Mouse (Mus musculus) layer of hippocampus, adult 9-11 months (tissue): Measurements from ENCODE around the gene Pik3r5.

Experiments used
- DNase-seq: peaks from one replicate; pipeline ENCODE4 v3.0.0; 2022

Pik3r5 gene

GRCm38 (mm10) chr11:68486093-68486492 is 54.2 kb downstream of the Pik3r5 start:
- no peak for DNase-seq

GRCm38 (mm10) chr11:68487720-68488119 is 55.8 kb downstream of the Pik3r5 start:
- DNase-seq = no peak

- no peak for DNase-seq
Observed at GRCm38 (mm10) chr11:68488256-68488824, 56.4 kb downstream of the Pik3r5 start.

- DNase-seq = no peak
Observed at GRCm38 (mm10) chr11:68489236-68489635, 57.3 kb downstream of the Pik3r5 start.

GRCm38 (mm10) chr11:68492592-68492991 is 60.7 kb downstream of the Pik3r5 start:
- no peak for DNase-seq

- no peak for DNase-seq
Observed at GRCm38 (mm10) chr11:68493760-68494159, 61.8 kb downstream of the Pik3r5 start.

GRCm38 (mm10) chr11:68497081-68497480 is 65.2 kb downstream of the Pik3r5 start:
- no peak for DNase-seq

GRCm38 (mm10) chr11:68498517-68498916 is 66.6 kb downstream of the Pik3r5 start:
- no peak for DNase-seq

- no peak for DNase-seq
Observed at GRCm38 (mm10) chr11:68498999-68499699, 67.2 kb downstream of the Pik3r5 start.

GRCm38 (mm10) chr11:68500949-68501350 is 69.0 kb downstream of the Pik3r5 start:
- DNase-seq = no peak

GRCm38 (mm10) chr11:68502408-68502807 is 70.5 kb downstream of the Pik3r5 start:
- DNase-seq = no peak

- DNase-seq = no peak
Observed at GRCm38 (mm10) chr11:68502902-68503629, 71.1 kb downstream of the Pik3r5 start, which contains the start of gene Pik3r6. Gene Pik3r6, plus strand, starts transcription at chr11:68503019.

GRCm38 (mm10) chr11:68504913-68505312 is 73.0 kb downstream of the Pik3r5 start:
- DNase-seq = no peak

- DNase-seq = no peak
Observed at GRCm38 (mm10) chr11:68507246-68507645, 75.3 kb downstream of the Pik3r5 start.

- no peak for DNase-seq
Observed at GRCm38 (mm10) chr11:68508619-68509018, 76.7 kb downstream of the Pik3r5 start.

GRCm38 (mm10) chr11:68509194-68509593 is 77.3 kb downstream of the Pik3r5 start:
- DNase-seq = no peak

- no peak for DNase-seq
Observed at GRCm38 (mm10) chr11:68513969-68514368, 82.0 kb downstream of the Pik3r5 start.

- DNase-seq = no peak
Observed at GRCm38 (mm10) chr11:68519362-68519761, 87.4 kb downstream of the Pik3r5 start.

GRCm38 (mm10) chr11:68519815-68520214 is 87.9 kb downstream of the Pik3r5 start:
- DNase-seq = no peak

GRCm38 (mm10) chr11:68520439-68520838 is 88.5 kb downstream of the Pik3r5 start:
- DNase-seq = no peak

GRCm38 (mm10) chr11:68521352-68521751 is 89.4 kb downstream of the Pik3r5 start:
- DNase-seq = no peak

GRCm38 (mm10) chr11:68526441-68526840 is 94.5 kb downstream of the Pik3r5 start:
- no peak for DNase-seq

GRCm38 (mm10) chr11:68531066-68531806 is 99.3 kb downstream of the Pik3r5 start:
- DNase-seq = peak; percentile 73
